Mouse (Mus musculus): ENCODE results near the gene Bcl2l11. TPM values are rescaled to one million over a fixed set of nuclear protein-coding genes. Genes with fewer than 3 reads are reported as not detected.

Bcl2l11 gene
- polyA plus RNA-seq, 1 experiment from 2014 or later = 28.8 TPM

GRCm38 (mm10) chr2:128183762-128184161 is 57.9 kb downstream of the Bcl2l11 start:
- 83% methylated on average over 3 of the region's 4 CpGs for WGBS
- no peak for ATAC-seq (ENCODE audit: low read depth)

GRCm38 (mm10) chr2:128185942-128186341 is 60.1 kb downstream of the Bcl2l11 start:
- H3K4me3 ChIP-seq (ENCODE audit: low read length) = no peak overlapping the region
- peak; percentile 81; the same call in 1 of the 2 replicates for ATAC-seq (ENCODE audit: low read depth)
- WGBS = 48% methylated on average over 4 of the region's 4 CpGs
- no peak overlapping the region for H3K9ac ChIP-seq (ENCODE audit: low read length)
- no peaks in the 10 kb centered on the region for H3K36me3 ChIP-seq (ENCODE audit: control insufficient read depth, insufficient read depth, low read length)
- H3K27ac ChIP-seq (ENCODE audit: low read length) = peak overlapping the region; percentile 13
- no peaks in the 10 kb centered on the region for H3K9me3 ChIP-seq (ENCODE audit: control insufficient read depth, low read length)
- no peaks in the 10 kb centered on the region for H3K27me3 ChIP-seq (ENCODE audit: control insufficient read depth, insufficient read depth, low read depth, low read length)
- 0 out of 2 replicates have a peak, but pooled peaks cover 3% of the 10 kb centered on the region for H3K4me1 ChIP-seq (replicated peaks; ENCODE audit: control insufficient read depth, insufficient read depth, low read length)
- no peak overlapping the region for H3K4me2 ChIP-seq (ENCODE audit: low read depth, low read length)

More at GRCm38 (mm10) chr2:128183762-128184161, 57.9 kb downstream of the Bcl2l11 start:
- H3K9ac ChIP-seq (ENCODE audit: low read length) = no peak overlapping the region
- H3K4me1 ChIP-seq (replicated peaks; ENCODE audit: control insufficient read depth, insufficient read depth, low read length) = peaks cover 16% of the 10 kb centered on the region
- H3K4me3 ChIP-seq (ENCODE audit: low read length) = no peak overlapping the region
- no peaks in the 10 kb centered on the region for H3K9me3 ChIP-seq (ENCODE audit: control insufficient read depth, low read length)
- no peak overlapping the region for H3K4me2 ChIP-seq (ENCODE audit: low read depth, low read length)
- H3K27me3 ChIP-seq (ENCODE audit: control insufficient read depth, insufficient read depth, low read depth, low read length) = no peaks in the 10 kb centered on the region
- H3K27ac ChIP-seq (ENCODE audit: low read length) = no peak overlapping the region
- no peaks in the 10 kb centered on the region for H3K36me3 ChIP-seq (ENCODE audit: control insufficient read depth, insufficient read depth, low read length)

GRCm38 (mm10) chr2:128187277-128187676 is 61.4 kb downstream of the Bcl2l11 start:
- ATAC-seq (ENCODE audit: low read depth) = no peak
- H3K36me3 ChIP-seq (ENCODE audit: control insufficient read depth, insufficient read depth, low read length) = no peaks in the 10 kb centered on the region
- no peak overlapping the region for H3K27ac ChIP-seq (ENCODE audit: low read length)
- H3K4me3 ChIP-seq (ENCODE audit: low read length) = no peak overlapping the region
- 0 out of 2 replicates have a peak, but pooled peaks cover 3% of the 10 kb centered on the region for H3K4me1 ChIP-seq (replicated peaks; ENCODE audit: control insufficient read depth, insufficient read depth, low read length)
- no peak overlapping the region for H3K9ac ChIP-seq (ENCODE audit: low read length)
- no peak overlapping the region for H3K4me2 ChIP-seq (ENCODE audit: low read depth, low read length)
- no peaks in the 10 kb centered on the region for H3K27me3 ChIP-seq (ENCODE audit: control insufficient read depth, insufficient read depth, low read depth, low read length)
- H3K9me3 ChIP-seq (ENCODE audit: control insufficient read depth, low read length) = no peaks in the 10 kb centered on the region
- 86% methylated on average over 1 of the region's 1 CpGs for WGBS

GRCm38 (mm10) chr2:128188461-128188860 is 62.6 kb downstream of the Bcl2l11 start:
- Histone ChIP-seq H3K4me2 (ENCODE audit: low read depth, low read length) (no peak overlapping the region), H3K4me3 (ENCODE audit: low read length) (no peak overlapping the region), H3K27me3 (ENCODE audit: control insufficient read depth, insufficient read depth, low read depth, low read length) (no peaks in the 10 kb centered on the region), H3K4me1 (replicated peaks; ENCODE audit: control insufficient read depth, insufficient read depth, low read length) (0 out of 2 replicates have a peak, but pooled peaks cover 3% of the 10 kb centered on the region), H3K9ac (ENCODE audit: low read length) (no peak overlapping the region), H3K9me3 (ENCODE audit: control insufficient read depth, low read length) (no peaks in the 10 kb centered on the region), H3K36me3 (ENCODE audit: control insufficient read depth, insufficient read depth, low read length) (no peaks in the 10 kb centered on the region), H3K27ac (ENCODE audit: low read length) (no peak overlapping the region)
- ATAC-seq (ENCODE audit: low read depth) = no peak
- WGBS = 85% methylated on average over 3 of the region's 3 CpGs

GRCm38 (mm10) chr2:128189691-128190090 is 63.9 kb downstream of the Bcl2l11 start:
- no peak overlapping the region for H3K4me2 ChIP-seq (ENCODE audit: low read depth, low read length)
- 31% methylated on average over 10 of the region's 10 CpGs for WGBS

GRCm38 (mm10) chr2:128190196-128190595 is 64.4 kb downstream of the Bcl2l11 start:
- Histone ChIP-seq H3K36me3 (ENCODE audit: control insufficient read depth, insufficient read depth, low read length) (no peaks in the 10 kb centered on the region), H3K9me3 (ENCODE audit: control insufficient read depth, low read length) (no peaks in the 10 kb centered on the region), H3K4me1 (replicated peaks; ENCODE audit: control insufficient read depth, insufficient read depth, low read length) (0 out of 2 replicates have a peak, but pooled peaks cover 3% of the 10 kb centered on the region), H3K4me2 (ENCODE audit: low read depth, low read length) (no peak overlapping the region), H3K9ac (ENCODE audit: low read length) (no peak overlapping the region), H3K27me3 (ENCODE audit: control insufficient read depth, insufficient read depth, low read depth, low read length) (no peaks in the 10 kb centered on the region), H3K27ac (ENCODE audit: low read length) (no peak overlapping the region), H3K4me3 (ENCODE audit: low read length) (no peak overlapping the region)
- no peak for ATAC-seq (ENCODE audit: low read depth)
- 63% methylated on average over 5 of the region's 5 CpGs for WGBS

More at GRCm38 (mm10) chr2:128189691-128190090, 63.9 kb downstream of the Bcl2l11 start:
- no peak for ATAC-seq (ENCODE audit: low read depth)
- Histone ChIP-seq H3K4me3 (ENCODE audit: low read length) (no peak overlapping the region), H3K36me3 (ENCODE audit: control insufficient read depth, insufficient read depth, low read length) (no peaks in the 10 kb centered on the region), H3K9me3 (ENCODE audit: control insufficient read depth, low read length) (no peaks in the 10 kb centered on the region), H3K4me1 (replicated peaks; ENCODE audit: control insufficient read depth, insufficient read depth, low read length) (0 out of 2 replicates have a peak, but pooled peaks cover 3% of the 10 kb centered on the region), H3K27me3 (ENCODE audit: control insufficient read depth, insufficient read depth, low read depth, low read length) (no peaks in the 10 kb centered on the region), H3K9ac (ENCODE audit: low read length) (no peak overlapping the region), H3K27ac (ENCODE audit: low read length) (no peak overlapping the region)

GRCm38 (mm10) chr2:128193411-128193810 is 67.6 kb downstream of the Bcl2l11 start:
- Histone ChIP-seq H3K4me2 (ENCODE audit: low read depth, low read length) (no peak overlapping the region), H3K27ac (ENCODE audit: low read length) (no peak overlapping the region), H3K36me3 (ENCODE audit: control insufficient read depth, insufficient read depth, low read length) (no peaks in the 10 kb centered on the region), H3K27me3 (ENCODE audit: control insufficient read depth, insufficient read depth, low read depth, low read length) (no peaks in the 10 kb centered on the region), H3K9ac (ENCODE audit: low read length) (no peak overlapping the region), H3K9me3 (ENCODE audit: control insufficient read depth, low read length) (no peaks in the 10 kb centered on the region), H3K4me3 (ENCODE audit: low read length) (no peak overlapping the region), H3K4me1 (replicated peaks; ENCODE audit: control insufficient read depth, insufficient read depth, low read length) (0 out of 2 replicates have a peak, but pooled peaks cover 3% of the 10 kb centered on the region)
- ATAC-seq (ENCODE audit: low read depth) = no peak
- WGBS = 60% methylated on average over 4 of the region's 4 CpGs

GRCm38 (mm10) chr2:128197379-128197778 is 71.5 kb downstream of the Bcl2l11 start:
- H3K9me3 ChIP-seq (ENCODE audit: control insufficient read depth, low read length) = no peaks in the 10 kb centered on the region
- no peak overlapping the region for H3K4me3 ChIP-seq (ENCODE audit: low read length)
- no peaks in the 10 kb centered on the region for H3K4me1 ChIP-seq (replicated peaks; ENCODE audit: control insufficient read depth, insufficient read depth, low read length)
- no peaks in the 10 kb centered on the region for H3K36me3 ChIP-seq (ENCODE audit: control insufficient read depth, insufficient read depth, low read length)
- no peak for ATAC-seq (ENCODE audit: low read depth)
- no peak overlapping the region for H3K4me2 ChIP-seq (ENCODE audit: low read depth, low read length)
- H3K9ac ChIP-seq (ENCODE audit: low read length) = no peak overlapping the region
- 73% methylated on average over 3 of the region's 3 CpGs for WGBS
- no peaks in the 10 kb centered on the region for H3K27me3 ChIP-seq (ENCODE audit: control insufficient read depth, insufficient read depth, low read depth, low read length)
- no peak overlapping the region for H3K27ac ChIP-seq (ENCODE audit: low read length)

GRCm38 (mm10) chr2:128203147-128203546 is 77.3 kb downstream of the Bcl2l11 start:
- H3K9ac ChIP-seq (ENCODE audit: low read length) = no peak overlapping the region
- H3K36me3 ChIP-seq (ENCODE audit: control insufficient read depth, insufficient read depth, low read length) = no peaks in the 10 kb centered on the region
- no peaks in the 10 kb centered on the region for H3K4me1 ChIP-seq (replicated peaks; ENCODE audit: control insufficient read depth, insufficient read depth, low read length)
- no peaks in the 10 kb centered on the region for H3K9me3 ChIP-seq (ENCODE audit: control insufficient read depth, low read length)
- H3K27ac ChIP-seq (ENCODE audit: low read length) = no peak overlapping the region
- no peak overlapping the region for H3K4me3 ChIP-seq (ENCODE audit: low read length)
- no peak for ATAC-seq (ENCODE audit: low read depth)
- no peaks in the 10 kb centered on the region for H3K27me3 ChIP-seq (ENCODE audit: control insufficient read depth, insufficient read depth, low read depth, low read length)
- WGBS = 31% methylated on average over 3 of the region's 3 CpGs
- H3K4me2 ChIP-seq (ENCODE audit: low read depth, low read length) = no peak overlapping the region

Measured in lung, embryonic 16.5 days (tissue).